Mouse (Mus musculus): ENCODE data around the gene Gcdh. TPM values are rescaled to one million over a fixed set of nuclear protein-coding genes. Genes with fewer than 3 reads are reported as not detected.

The Gcdh gene
- polyA plus RNA-seq, 1 experiment: not detected

DNA sequence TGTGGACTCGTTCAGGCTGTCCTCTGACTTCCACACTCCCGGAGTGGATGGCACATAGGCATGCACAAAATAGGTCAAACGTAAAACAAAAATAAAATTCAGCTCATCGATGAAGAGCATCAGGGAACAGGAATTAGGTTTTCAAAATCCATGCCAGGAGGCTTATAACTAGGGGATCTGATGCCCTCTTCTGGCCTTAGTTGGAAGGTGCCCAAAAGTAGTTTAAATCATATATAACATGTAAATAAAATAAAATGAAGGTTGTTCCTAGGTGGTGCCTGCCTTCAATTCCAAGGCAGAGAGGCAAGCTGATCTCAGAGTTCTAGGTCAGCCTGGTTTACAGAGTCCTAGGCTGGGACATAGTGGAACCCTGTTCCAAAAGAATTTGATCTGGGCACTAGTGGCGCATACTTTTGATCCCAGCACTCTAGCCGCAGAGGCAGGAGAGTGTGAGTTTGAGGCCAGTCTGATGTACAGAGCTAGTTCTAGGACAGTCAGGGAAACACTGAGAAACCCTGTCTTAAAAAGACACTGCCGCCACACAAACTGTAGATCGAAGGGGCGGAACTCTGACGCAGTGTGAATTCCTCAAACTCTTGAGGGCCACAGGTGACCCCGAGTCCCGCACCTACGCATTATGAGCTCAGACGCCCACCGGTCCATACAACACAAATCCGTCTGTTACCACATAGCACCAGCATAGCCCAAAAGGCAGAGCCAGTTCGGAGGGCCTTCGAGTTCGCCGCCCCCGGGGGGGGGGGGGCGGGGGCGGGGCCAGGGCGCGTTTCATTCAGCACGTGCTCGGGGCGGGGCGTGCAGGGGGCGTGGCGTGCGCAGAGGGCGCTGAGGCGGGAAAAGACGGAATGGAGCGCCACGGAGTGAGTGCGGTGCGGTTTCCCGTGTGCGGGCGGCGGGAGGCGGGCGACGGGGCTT lies 22.1 kb downstream of the Gcdh start, which contains the start of gene Syce2:
Syce2 (plus strand) TSS at position 736 of the 933 bp plus-strand sequence.
- peak within 1 kb of the TSS; percentile 51 for H3K4me3 ChIP-seq (ENCODE audit: insufficient read depth, low read depth, low read length)
- TF ChIP-seq POLR2A (IDR thresholded peaks at IDR 0.05; ENCODE audit: insufficient read depth, low read depth, low read length) (no peak), CTCF (IDR thresholded peaks at IDR 0.05; ENCODE audit: insufficient read depth, low read depth, low read length) (no peak)
- H3K27ac ChIP-seq (ENCODE audit: insufficient read depth, low read depth, low read length): no peak within 1 kb of the TSS
- WGBS: 11% methylated on average over 46 of the region's 46 CpGs
- peaks cover 12% of the 10 kb centered on the region for H3K4me1 ChIP-seq (ENCODE audit: control insufficient read depth, insufficient read depth, low read length)

DNA sequence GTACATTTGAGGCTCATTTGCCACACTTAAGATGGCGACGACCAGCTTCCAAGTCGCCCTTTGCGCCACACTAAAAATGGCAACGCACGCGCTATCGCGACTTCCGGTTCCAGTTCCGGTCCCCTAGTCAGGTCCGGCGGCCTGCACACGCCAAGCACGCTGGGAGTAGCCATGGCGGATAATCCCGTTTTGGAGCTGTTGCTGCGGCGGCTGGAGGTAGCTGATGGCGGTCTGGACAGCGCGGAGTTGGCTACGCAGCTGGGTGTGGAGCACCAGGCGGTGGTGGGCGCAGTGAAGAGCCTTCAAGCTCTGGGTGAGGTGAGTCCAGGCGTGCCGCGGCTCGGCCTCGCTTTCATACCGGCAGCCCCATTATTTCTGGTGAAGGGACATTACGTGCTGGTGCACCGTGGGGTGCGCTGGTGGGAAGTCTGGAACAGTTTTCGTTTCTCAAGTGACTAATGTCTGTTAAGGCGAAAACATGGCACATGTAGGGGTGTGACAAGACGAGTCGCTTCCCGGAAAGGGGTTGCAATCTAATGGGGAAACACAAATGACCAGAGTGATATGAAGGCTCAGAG lies 36.8 kb downstream of the Gcdh start, which contains the start of gene Farsa:
Farsa (plus strand) TSS at position 126 of the 578 bp plus-strand sequence.
- Histone ChIP-seq H3K4me1 (ENCODE audit: control insufficient read depth, insufficient read depth, low read length) (peaks cover 2% of the 10 kb centered on the region; the same call in 1 of the 2 replicates), H3K4me3 (ENCODE audit: insufficient read depth, low read depth, low read length) (peak within 1 kb of the TSS; percentile 59), H3K27ac (ENCODE audit: insufficient read depth, low read depth, low read length) (peak within 1 kb of the TSS; percentile 9; the same call in 1 of the 2 replicates)
- under 1% methylated on average over 39 of the region's 39 CpGs for WGBS
- no peak for TF ChIP-seq CTCF (IDR thresholded peaks at IDR 0.05; ENCODE audit: insufficient read depth, low read depth, low read length)
- TF ChIP-seq POLR2A (IDR thresholded peaks at IDR 0.05; ENCODE audit: insufficient read depth, low read depth, low read length): peak; percentile 57; the same call in 1 of the 2 replicates

DNA sequence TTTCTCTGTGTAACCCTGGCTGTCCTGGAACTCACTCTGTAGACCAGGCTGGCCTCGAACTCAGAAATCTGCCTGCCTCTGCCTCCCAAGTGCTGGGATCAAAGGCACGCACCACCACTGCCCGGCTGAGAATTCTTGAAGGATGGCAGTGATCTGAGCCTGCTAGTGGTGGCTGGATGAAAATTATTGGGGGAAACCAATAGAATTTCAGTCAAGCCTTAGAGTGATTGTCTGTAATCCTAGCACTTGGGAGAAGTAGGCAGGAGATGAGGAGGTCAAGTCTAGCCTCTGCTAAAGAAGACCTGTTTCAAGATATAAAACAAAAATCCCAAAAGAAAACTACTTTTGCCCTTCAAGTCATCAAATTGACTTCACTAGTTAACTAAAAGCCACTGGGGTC lies 37.3 kb downstream of the Gcdh start:
- Histone ChIP-seq H3K27ac (ENCODE audit: insufficient read depth, low read depth, low read length) (no peak overlapping the region), H3K4me3 (ENCODE audit: insufficient read depth, low read depth, low read length) (no peak overlapping the region), H3K4me1 (ENCODE audit: control insufficient read depth, insufficient read depth, low read length) (peaks cover 2% of the 10 kb centered on the region; the same call in 1 of the 2 replicates)
- no peak for TF ChIP-seq CTCF (IDR thresholded peaks at IDR 0.05; ENCODE audit: insufficient read depth, low read depth, low read length)
- no peak for TF ChIP-seq POLR2A (IDR thresholded peaks at IDR 0.05; ENCODE audit: insufficient read depth, low read depth, low read length)
- WGBS: 94% methylated on average over 3 of the region's 3 CpGs

DNA sequence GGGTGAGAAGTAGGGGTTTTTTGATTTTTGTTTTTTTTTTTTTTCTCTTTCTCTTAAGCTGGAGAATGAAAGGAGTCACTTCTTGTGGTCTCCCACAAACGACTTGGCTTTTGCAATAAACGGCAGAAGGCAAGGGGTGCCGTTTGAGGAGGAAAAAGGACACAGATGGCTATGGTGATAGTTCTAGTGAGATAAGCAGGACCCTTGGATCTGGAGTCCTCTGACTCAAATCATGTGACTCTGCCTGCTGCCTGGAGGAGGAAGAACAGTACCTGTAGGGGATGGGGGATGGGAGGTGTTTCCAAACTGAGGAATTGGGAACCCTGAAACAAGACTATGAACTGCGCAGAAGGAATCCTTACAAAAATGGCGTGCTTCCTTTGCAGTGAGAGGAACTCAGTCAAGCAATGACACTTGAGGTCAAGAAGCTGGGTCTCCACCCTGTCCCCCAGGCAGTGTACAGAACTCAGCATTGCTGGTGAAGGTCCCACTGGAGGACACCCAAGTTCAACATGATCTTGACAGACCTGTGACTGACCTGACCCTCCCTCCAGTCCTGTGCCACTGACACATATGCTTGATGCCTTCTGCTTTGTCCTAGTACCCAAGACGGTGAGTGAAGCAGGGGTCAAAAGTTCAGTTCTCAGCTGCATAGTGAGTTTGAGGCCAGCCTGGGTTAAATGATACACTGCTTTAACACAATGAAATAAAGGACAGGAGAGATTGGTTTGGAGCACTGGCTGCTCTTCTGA lies 45.9 kb downstream of the Gcdh start:
- WGBS: 46% methylated on average over 6 of the region's 6 CpGs
- Histone ChIP-seq H3K4me1 (ENCODE audit: control insufficient read depth, insufficient read depth, low read length) (peaks cover 4% of the 10 kb centered on the region), H3K27ac (ENCODE audit: insufficient read depth, low read depth, low read length) (no peak overlapping the region), H3K4me3 (ENCODE audit: insufficient read depth, low read depth, low read length) (no peak overlapping the region)
- no peak for TF ChIP-seq CTCF (IDR thresholded peaks at IDR 0.05; ENCODE audit: insufficient read depth, low read depth, low read length)
- TF ChIP-seq POLR2A (IDR thresholded peaks at IDR 0.05; ENCODE audit: insufficient read depth, low read depth, low read length): no peak

DNA sequence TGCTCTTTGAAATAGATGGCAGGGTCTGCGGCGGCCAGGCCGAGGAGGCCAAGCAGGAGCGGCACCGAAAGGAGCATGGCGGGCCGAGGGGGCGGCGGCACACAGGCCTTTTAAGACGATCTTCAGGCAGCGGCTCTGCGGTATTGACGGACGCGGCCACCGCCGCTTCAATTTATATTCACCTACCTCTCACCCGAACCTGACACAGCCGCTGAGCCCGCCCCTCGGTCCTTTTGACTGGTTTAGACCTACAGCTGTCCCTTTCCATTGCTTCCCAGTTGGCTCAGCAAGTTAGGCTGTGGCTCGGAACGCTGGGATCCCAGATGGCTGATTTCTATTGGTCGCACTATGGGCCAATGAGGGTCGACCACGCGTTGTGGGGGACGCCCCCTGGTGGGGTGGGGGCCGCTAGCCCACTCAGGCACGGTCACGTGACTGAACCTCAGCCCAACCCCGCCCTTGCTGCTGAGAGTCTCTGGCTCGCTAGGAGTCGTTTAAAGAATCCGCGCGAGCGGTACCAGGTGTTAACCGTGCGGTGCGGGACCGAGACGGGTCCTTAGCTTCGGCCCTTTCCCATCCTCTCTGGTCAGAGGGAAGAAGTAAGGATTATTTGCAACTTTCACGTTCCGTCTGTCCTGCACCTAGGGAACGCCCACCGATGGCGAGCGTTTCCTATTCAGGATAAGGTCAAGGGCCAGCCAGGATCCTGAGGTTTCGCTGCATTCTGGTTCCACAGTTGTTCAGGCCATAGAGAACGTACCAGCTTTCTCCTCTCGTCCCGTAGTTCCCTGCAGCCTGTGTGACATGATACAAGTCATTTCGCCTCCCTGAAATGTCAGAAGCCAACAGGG lies 46.8 kb downstream of the Gcdh start, which contains the start of gene Calr:
Calr (minus strand) TSS at position 213 of the 851 bp plus-strand sequence.
- no peak for TF ChIP-seq CTCF (IDR thresholded peaks at IDR 0.05; ENCODE audit: insufficient read depth, low read depth, low read length)
- TF ChIP-seq POLR2A (IDR thresholded peaks at IDR 0.05; ENCODE audit: insufficient read depth, low read depth, low read length): peak; percentile 99
- under 1% methylated on average over 55 of the region's 55 CpGs for WGBS
- peaks cover 4% of the 10 kb centered on the region for H3K4me1 ChIP-seq (ENCODE audit: control insufficient read depth, insufficient read depth, low read length)
- H3K27ac ChIP-seq (ENCODE audit: insufficient read depth, low read depth, low read length): peak within 1 kb of the TSS; percentile 66
- peak within 1 kb of the TSS; percentile 75 for H3K4me3 ChIP-seq (ENCODE audit: insufficient read depth, low read depth, low read length)

DNA sequence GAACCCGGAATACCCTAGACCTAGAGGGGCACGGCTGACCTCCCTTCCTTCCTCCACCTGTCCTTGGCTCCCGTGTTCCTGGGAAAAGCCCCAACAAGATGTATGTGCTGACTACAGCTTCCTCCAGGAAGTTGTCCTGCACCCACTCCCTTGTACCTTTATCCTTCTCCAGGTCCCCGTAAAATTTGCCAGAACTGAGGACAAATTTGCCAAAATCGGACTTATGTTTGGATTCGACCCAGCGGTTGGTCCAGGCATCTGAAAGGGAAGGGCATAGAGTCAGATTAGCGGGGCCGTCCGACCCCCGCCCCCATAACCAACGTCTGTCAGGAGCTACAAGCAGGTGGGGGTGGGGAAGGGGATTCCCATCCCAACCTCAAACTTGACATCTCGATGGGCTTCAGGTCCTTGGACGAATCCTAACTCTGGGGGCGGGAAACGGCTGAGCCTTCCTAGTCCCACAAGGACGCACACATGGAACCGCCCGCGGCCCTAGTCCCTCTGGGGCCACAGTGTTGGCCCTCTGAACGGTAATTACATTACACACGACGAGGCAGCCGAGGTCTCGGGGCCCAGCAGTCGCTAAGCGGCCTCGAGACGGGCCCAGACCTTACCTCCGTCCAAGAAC lies 47.5 kb downstream of the Gcdh start:
- Histone ChIP-seq H3K4me3 (ENCODE audit: insufficient read depth, low read depth, low read length) (peak overlapping the region; percentile 75), H3K4me1 (ENCODE audit: control insufficient read depth, insufficient read depth, low read length) (peaks cover 4% of the 10 kb centered on the region), H3K27ac (ENCODE audit: insufficient read depth, low read depth, low read length) (peak overlapping the region; percentile 66)
- under 1% methylated on average over 30 of the region's 30 CpGs for WGBS
- TF ChIP-seq POLR2A (IDR thresholded peaks at IDR 0.05; ENCODE audit: insufficient read depth, low read depth, low read length) (no peak), CTCF (IDR thresholded peaks at IDR 0.05; ENCODE audit: insufficient read depth, low read depth, low read length) (no peak)

DNA sequence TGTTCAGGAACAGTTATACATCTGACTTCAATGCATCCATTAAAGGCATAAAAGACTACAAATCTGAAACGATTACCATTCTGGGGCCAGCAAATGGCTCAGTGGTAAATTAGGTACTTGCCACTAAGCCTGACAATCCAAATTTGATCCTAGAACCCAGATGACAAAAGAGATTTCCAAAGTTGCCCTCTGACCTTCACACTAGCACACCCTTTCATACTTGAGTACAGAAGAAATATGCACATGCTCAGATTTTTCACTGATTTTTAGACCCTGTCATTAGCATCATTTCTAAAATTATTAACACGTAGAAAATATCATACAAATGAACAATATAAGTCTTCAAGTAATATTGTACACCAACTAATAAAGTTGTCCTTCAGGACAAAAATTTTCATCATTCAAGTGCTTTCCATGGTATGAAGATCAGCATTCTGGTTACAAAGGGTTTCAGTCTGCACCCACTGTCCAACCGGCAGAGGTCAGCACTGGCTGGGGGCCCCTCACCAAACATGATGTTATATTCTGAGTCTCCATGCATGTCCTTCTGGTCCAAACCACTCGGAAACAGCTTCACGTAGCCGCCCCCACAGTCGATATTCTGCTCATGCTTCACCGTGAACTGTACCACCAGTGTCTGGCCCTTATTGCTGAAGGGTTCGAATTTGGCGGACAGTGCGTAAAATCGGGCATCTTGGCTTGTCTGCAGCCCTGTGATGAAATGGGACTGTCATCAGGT lies 48.2 kb downstream of the Gcdh start:
- Histone ChIP-seq H3K27ac (ENCODE audit: insufficient read depth, low read depth, low read length) (peak overlapping the region; percentile 66), H3K4me3 (ENCODE audit: insufficient read depth, low read depth, low read length) (peak overlapping the region; percentile 75), H3K4me1 (ENCODE audit: control insufficient read depth, insufficient read depth, low read length) (peaks cover 4% of the 10 kb centered on the region)
- TF ChIP-seq POLR2A (IDR thresholded peaks at IDR 0.05; ENCODE audit: insufficient read depth, low read depth, low read length) (no peak), CTCF (IDR thresholded peaks at IDR 0.05; ENCODE audit: insufficient read depth, low read depth, low read length) (no peak)
- whole genome bisulfite sequencing: 3% methylated on average over 12 of the region's 12 CpGs

Measured in olfactory bulb, adult 2 months (tissue).